Mouse (Mus musculus) urinary bladder, postnatal 36 days (tissue): ENCODE results near the gene Foxn4.
A peak's percentile ranks its signal among the peaks of the same experiment; 100 is the strongest.

ENCODE experiments used
- DNase-seq, 2 experiments: peaks; one replicate each; pipeline ENCODE4 v3.0.0; 2022; ENCODE audit warnings: low spot score in 2 of 2, mixed read lengths in 1 of 2

Gene Foxn4

GRCm38 (mm10) chr5:114273693-114274402 lies at the start of gene Foxn4:
TSS of gene Foxn4 (minus strand) at chr5:114273807.
- no peak for DNase-seq

- no peak for DNase-seq
Measured at GRCm38 (mm10) chr5:114323105-114323790, 49.6 kb upstream of the Foxn4 start.

GRCm38 (mm10) chr5:114309680-114310036 lies 36.1 kb upstream of the Foxn4 start:
- no peak for DNase-seq

- DNase-seq = no peak
Measured at GRCm38 (mm10) chr5:114308765-114309679, 35.4 kb upstream of the Foxn4 start.

GRCm38 (mm10) chr5:114306496-114306895 lies 32.9 kb upstream of the Foxn4 start:
- no peak for DNase-seq

- DNase-seq = no peak
Measured at GRCm38 (mm10) chr5:114303166-114303565, 29.6 kb upstream of the Foxn4 start.

- no peak for DNase-seq
Measured at GRCm38 (mm10) chr5:114299883-114300610, 26.4 kb upstream of the Foxn4 start.

- no peak for DNase-seq
Measured at GRCm38 (mm10) chr5:114299156-114299855, 25.7 kb upstream of the Foxn4 start.

GRCm38 (mm10) chr5:114298212-114298894 lies 24.7 kb upstream of the Foxn4 start:
- DNase-seq = no peak

- peak in 1 of 2 experiments; percentile 47 for DNase-seq
Measured at GRCm38 (mm10) chr5:114296693-114297631, 23.4 kb upstream of the Foxn4 start.

GRCm38 (mm10) chr5:114290004-114290403 lies 16.4 kb upstream of the Foxn4 start:
- no peak for DNase-seq

- DNase-seq = no peak
Measured at GRCm38 (mm10) chr5:114288874-114289273, 15.3 kb upstream of the Foxn4 start, which contains the start of gene Myo1h. TSS of gene Myo1h (plus strand) at chr5:114289166.

- no peak for DNase-seq
Measured at GRCm38 (mm10) chr5:114288396-114288795, 14.8 kb upstream of the Foxn4 start.

- DNase-seq = no peak
Measured at GRCm38 (mm10) chr5:114286872-114287571, 13.4 kb upstream of the Foxn4 start.

GRCm38 (mm10) chr5:114286102-114286501 lies 12.5 kb upstream of the Foxn4 start:
- DNase-seq = no peak

GRCm38 (mm10) chr5:114285398-114285700 lies 11.7 kb upstream of the Foxn4 start:
- no peak for DNase-seq

- no peak for DNase-seq
Measured at GRCm38 (mm10) chr5:114284604-114285397, 11.2 kb upstream of the Foxn4 start.

GRCm38 (mm10) chr5:114282346-114282745 lies 8.7 kb upstream of the Foxn4 start:
- no peak for DNase-seq
